Mouse (Mus musculus) stomach, embryonic 16.5 days (tissue): ENCODE data around the gene Nell2. TPM values are rescaled to one million over a fixed set of nuclear protein-coding genes. Genes with fewer than 3 reads are reported as not detected.

Experiments
- ATAC-seq: fragments of 200-750 bp; cut with Nextera tagmentation; 2 replicates; pipeline ENCODE4 v1.8.0; 2017; ENCODE audit warnings: moderate number of reproducible peaks, moderate TSS enrichment; ENCODE audit not compliant: insufficient read depth, low FRiP score
- H3K27ac ChIP-seq: fragments of 300-500 bp; sonication (generic); 2 replicates; pipeline ENCODE4 v1.5.1; 2014; ENCODE audit warnings: low read length
- H3K27me3 ChIP-seq: fragments of 300-500 bp; sonication (generic); 2 replicates; pipeline ENCODE4 v1.6.1; 2014; ENCODE audit warnings: low read length, control low read depth, mixed read lengths; ENCODE audit not compliant: control insufficient read depth, insufficient read depth
- H3K36me3 ChIP-seq: fragments of 300-500 bp; sonication (generic); 2 replicates; pipeline ENCODE4 v1.6.1; 2014; ENCODE audit warnings: low read length; ENCODE audit not compliant: control insufficient read depth, insufficient read depth
- H3K4me1 ChIP-seq: fragments of 300-500 bp; sonication (generic); 2 replicates; pipeline ENCODE4 v1.6.1; 2014; ENCODE audit warnings: low read length, control low read depth, mixed read lengths; ENCODE audit not compliant: control insufficient read depth, insufficient read depth
- H3K4me2 ChIP-seq: fragments of 300-500 bp; sonication (generic); 2 replicates; pipeline ENCODE4 v1.6.1; 2014; ENCODE audit warnings: low read depth, low read length, mixed read lengths
- H3K4me3 ChIP-seq: fragments of 300-500 bp; sonication (generic); replicated peaks from 2 replicates; pipeline ENCODE4 v1.5.1; 2014; ENCODE audit warnings: mild to moderate bottlenecking, low read length
- H3K9ac ChIP-seq: fragments of 300-500 bp; sonication (generic); 2 replicates; pipeline ENCODE4 v1.6.1; 2014; ENCODE audit warnings: low read length
- H3K9me3 ChIP-seq: fragments of 300-500 bp; sonication (generic); replicated peaks from 2 replicates; pipeline ENCODE4 v1.6.1; 2016; ENCODE audit warnings: low read length, control low read depth; ENCODE audit not compliant: control insufficient read depth
- WGBS: fragments of 180-500 bp; shearing (Covaris S2); extraction: QIAGEN DNeasy Blood & Tissue Kit; methylation state at CpG from one replicate; pipeline ENCODE4 v1.1.7; 2014; 5-methylcytosine and 5-hydroxymethylcytosine counted together
- polyA plus RNA-seq: library from polyadenylated mRNA; unstranded; fragments of >200 nt; fragmentation: Nextera tagmentation; extraction: Ambion mirVana; gene quantifications from 2 replicates; pipeline ENCODE4 v1.2.1, GENCODE M21; 2015

The Nell2 gene
- polyA plus RNA-seq, 1 experiment from 2014 or later, result 12.0 TPM

- no peaks in the 10 kb centered on the region for H3K36me3 ChIP-seq
- WGBS, result 75% methylated on average over 11 of the region's 11 CpGs
- ATAC-seq, result no peak
- no peak overlapping the region for H3K9ac ChIP-seq
- no peak overlapping the region for H3K27ac ChIP-seq
- H3K4me1 ChIP-seq, result no peaks in the 10 kb centered on the region
- no peak overlapping the region for H3K4me2 ChIP-seq
- no peaks in the 10 kb centered on the region for H3K27me3 ChIP-seq
- H3K9me3 ChIP-seq, result no peaks in the 10 kb centered on the region
- no peak overlapping the region for H3K4me3 ChIP-seq
Observed at GRCm38 (mm10) chr15:95410213-95410843, 118.0 kb downstream of the Nell2 start.

- H3K9ac ChIP-seq, result no peak overlapping the region
- H3K36me3 ChIP-seq, result no peaks in the 10 kb centered on the region
- no peaks in the 10 kb centered on the region for H3K4me1 ChIP-seq
- no peaks in the 10 kb centered on the region for H3K27me3 ChIP-seq
- H3K4me3 ChIP-seq, result no peak overlapping the region
- no peak for ATAC-seq
- H3K9me3 ChIP-seq, result no peaks in the 10 kb centered on the region
- H3K4me2 ChIP-seq, result no peak overlapping the region
- WGBS, result 86% methylated on average over 5 of the region's 5 CpGs
- H3K27ac ChIP-seq, result no peak overlapping the region
Observed at GRCm38 (mm10) chr15:95390347-95390746, 138.0 kb downstream of the Nell2 start.

- no peak overlapping the region for H3K27ac ChIP-seq
- no peak overlapping the region for H3K4me3 ChIP-seq
- H3K36me3 ChIP-seq, result no peaks in the 10 kb centered on the region
- H3K9ac ChIP-seq, result no peak overlapping the region
- ATAC-seq, result no peak
- H3K9me3 ChIP-seq, result no peaks in the 10 kb centered on the region
- H3K4me1 ChIP-seq, result no peaks in the 10 kb centered on the region
- H3K27me3 ChIP-seq, result no peaks in the 10 kb centered on the region
- no peak overlapping the region for H3K4me2 ChIP-seq
- 67% methylated on average over 4 of the region's 4 CpGs for WGBS
Observed at GRCm38 (mm10) chr15:95388950-95389349, 139.4 kb downstream of the Nell2 start.

GRCm38 (mm10) chr15:95380859-95381258, 147.5 kb downstream of the Nell2 start:
- no peak for ATAC-seq
- 44% methylated on average over 2 of the region's 2 CpGs for WGBS
- Histone ChIP-seq H3K9ac (no peak overlapping the region), H3K4me1 (no peaks in the 10 kb centered on the region), H3K27me3 (no peaks in the 10 kb centered on the region), H3K27ac (no peak overlapping the region), H3K9me3 (no peaks in the 10 kb centered on the region), H3K4me2 (no peak overlapping the region), H3K36me3 (no peaks in the 10 kb centered on the region), H3K4me3 (no peak overlapping the region)

GRCm38 (mm10) chr15:95370720-95371395, 157.5 kb downstream of the Nell2 start:
- Histone ChIP-seq H3K27ac (no peak overlapping the region), H3K9me3 (no peaks in the 10 kb centered on the region), H3K36me3 (no peaks in the 10 kb centered on the region), H3K4me1 (no peaks in the 10 kb centered on the region), H3K27me3 (no peaks in the 10 kb centered on the region), H3K4me3 (no peak overlapping the region), H3K4me2 (no peak overlapping the region), H3K9ac (no peak overlapping the region)
- ATAC-seq, result no peak
- 69% methylated on average over 16 of the region's 16 CpGs for WGBS

- WGBS, result 91% methylated on average over 10 of the region's 10 CpGs
- H3K9ac ChIP-seq, result no peak overlapping the region
- H3K36me3 ChIP-seq, result no peaks in the 10 kb centered on the region
Observed at GRCm38 (mm10) chr15:95368185-95368584, 160.2 kb downstream of the Nell2 start.

GRCm38 (mm10) chr15:95366506-95366905, 161.9 kb downstream of the Nell2 start:
- no peaks in the 10 kb centered on the region for H3K27me3 ChIP-seq
- ATAC-seq, result no peak
- 66% methylated on average over 3 of the region's 3 CpGs for WGBS
- no peak overlapping the region for H3K9ac ChIP-seq
- no peak overlapping the region for H3K4me2 ChIP-seq
- no peaks in the 10 kb centered on the region for H3K4me1 ChIP-seq
- no peak overlapping the region for H3K27ac ChIP-seq
- no peaks in the 10 kb centered on the region for H3K36me3 ChIP-seq
- H3K9me3 ChIP-seq, result no peaks in the 10 kb centered on the region
- H3K4me3 ChIP-seq, result no peak overlapping the region

More at GRCm38 (mm10) chr15:95368185-95368584, 160.2 kb downstream of the Nell2 start:
- Histone ChIP-seq H3K27me3 (no peaks in the 10 kb centered on the region), H3K4me2 (no peak overlapping the region), H3K4me1 (no peaks in the 10 kb centered on the region), H3K9me3 (no peaks in the 10 kb centered on the region), H3K4me3 (no peak overlapping the region), H3K27ac (no peak overlapping the region)
- no peak for ATAC-seq

GRCm38 (mm10) chr15:95354806-95355205, 173.6 kb downstream of the Nell2 start:
- no peak overlapping the region for H3K9ac ChIP-seq
- H3K36me3 ChIP-seq, result no peaks in the 10 kb centered on the region
- 82% methylated on average over 1 of the region's 1 CpGs for WGBS
- no peak overlapping the region for H3K4me3 ChIP-seq
- no peak for ATAC-seq
- no peaks in the 10 kb centered on the region for H3K27me3 ChIP-seq
- H3K4me1 ChIP-seq, result no peaks in the 10 kb centered on the region
- 0 out of 2 replicates have a peak, but pooled peaks cover 3% of the 10 kb centered on the region for H3K9me3 ChIP-seq
- no peak overlapping the region for H3K4me2 ChIP-seq
- no peak overlapping the region for H3K27ac ChIP-seq

- Histone ChIP-seq H3K4me1 (no peaks in the 10 kb centered on the region), H3K9ac (no peak overlapping the region), H3K9me3 (no peaks in the 10 kb centered on the region), H3K27ac (no peak overlapping the region), H3K36me3 (no peaks in the 10 kb centered on the region), H3K4me3 (no peak overlapping the region), H3K4me2 (no peak overlapping the region), H3K27me3 (no peaks in the 10 kb centered on the region)
- ATAC-seq, result no peak; the same call in 1 of the 2 replicates
- 81% methylated on average over 11 of the region's 11 CpGs for WGBS
Observed at GRCm38 (mm10) chr15:95334323-95335296, 193.7 kb downstream of the Nell2 start.
